Mouse (Mus musculus) c-Kit-positive CD71-positive TER-119-positive erythroid progenitor cells, embryonic 14.5 days (primary cell): ENCODE measurements around the gene Ccdc155.
"Not testable (repeated sequence)": the region's sequence is repeated elsewhere in the genome, so short reads cannot be mapped to it uniquely, and the experiment has no call there.

Source experiments
- DNase-seq: peaks from one replicate; pipeline ENCODE4 v3.0.0-alpha.2; 2013; ENCODE audit warnings: low spot score

Ccdc155 gene

DNA sequence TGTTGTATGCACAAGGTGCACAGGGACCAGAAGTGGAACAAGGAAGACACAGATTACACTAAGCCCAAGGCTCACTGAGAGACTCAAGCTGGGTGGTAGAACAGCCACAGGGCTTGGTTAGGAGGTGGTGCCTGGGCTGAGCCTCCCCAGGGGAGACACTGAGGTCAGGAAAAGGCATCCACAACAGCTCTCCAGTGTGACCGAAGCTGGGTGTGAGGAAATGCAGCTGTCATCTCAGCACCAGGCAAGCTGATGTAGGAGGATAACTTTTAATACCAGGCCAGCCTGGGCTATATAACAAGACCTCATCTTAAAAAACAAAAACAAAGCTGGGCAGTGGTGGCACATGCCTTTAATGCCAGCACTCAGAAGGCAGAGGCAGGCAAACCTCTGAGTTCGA lies 13.5 kb downstream of the Ccdc155 start:
- no peak for DNase-seq

DNA sequence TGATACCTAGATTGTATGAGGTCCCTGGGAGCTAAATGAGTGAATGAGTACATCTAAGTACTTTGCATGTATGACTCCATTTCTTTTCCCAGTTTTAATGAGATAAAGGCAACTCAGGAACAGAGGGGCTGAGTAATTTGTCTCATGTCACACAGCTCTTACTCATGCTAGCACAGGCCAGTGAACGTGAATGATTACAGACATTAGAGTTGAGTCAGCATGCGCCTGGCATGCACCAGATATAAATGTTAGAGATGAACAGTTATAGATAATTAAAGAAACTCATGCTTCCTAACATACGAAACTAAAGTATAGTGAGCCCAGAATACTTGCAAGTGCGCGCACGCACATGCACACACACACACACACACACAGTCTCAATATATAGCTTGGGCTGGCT lies 14.5 kb downstream of the Ccdc155 start:
- DNase-seq = no peak

DNA sequence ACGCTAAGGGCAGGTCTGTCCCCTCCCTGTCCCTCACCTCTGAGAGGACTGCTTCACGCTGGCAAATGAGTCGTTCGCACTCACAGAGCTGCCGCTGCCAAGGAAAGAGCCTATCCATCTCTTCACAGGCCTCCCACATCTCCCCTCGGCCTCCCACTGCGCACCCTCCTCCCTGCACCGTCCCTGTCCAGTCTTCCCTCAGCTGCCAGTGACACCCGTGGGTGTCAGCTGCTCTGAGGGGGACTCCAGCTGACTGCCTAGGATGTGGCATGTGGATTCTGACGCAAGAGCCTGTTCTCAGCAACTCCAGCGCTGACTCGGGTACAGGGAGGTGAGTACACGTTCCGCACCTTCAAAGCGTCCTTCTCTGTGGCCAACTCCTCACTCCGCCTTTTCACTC lies 15.1 kb downstream of the Ccdc155 start:
- no peak for DNase-seq

DNA sequence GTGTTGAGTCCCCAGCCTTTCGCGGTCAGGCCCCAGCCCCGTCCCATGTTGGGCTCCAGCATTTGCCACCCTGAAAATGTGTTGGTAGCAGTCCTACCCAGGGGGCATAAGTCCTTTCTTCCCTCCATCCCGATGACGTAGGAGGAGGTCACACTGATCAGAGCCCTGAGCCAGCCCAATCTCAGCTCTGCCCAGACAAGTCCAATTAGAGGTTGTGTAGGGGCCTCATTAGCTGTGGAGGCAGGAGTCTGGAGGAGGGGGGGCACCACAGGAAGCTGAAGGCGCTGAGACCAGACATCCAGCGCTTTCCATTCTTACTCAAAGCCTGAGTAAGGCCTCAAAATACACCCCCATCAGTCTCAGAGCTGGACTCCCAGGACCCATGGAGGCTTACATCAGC lies 18.8 kb downstream of the Ccdc155 start:
- no peak for DNase-seq

GRCm38 (mm10) chr7:45183672-45184071 lies 21.0 kb downstream of the Ccdc155 start:
- no peak for DNase-seq

GRCm38 (mm10) chr7:45182606-45183005 lies 22.1 kb downstream of the Ccdc155 start:
- DNase-seq = no peak

- DNase-seq = peak; percentile 93
Observed at GRCm38 (mm10) chr7:45182199-45182601, 22.5 kb downstream of the Ccdc155 start.

DNA sequence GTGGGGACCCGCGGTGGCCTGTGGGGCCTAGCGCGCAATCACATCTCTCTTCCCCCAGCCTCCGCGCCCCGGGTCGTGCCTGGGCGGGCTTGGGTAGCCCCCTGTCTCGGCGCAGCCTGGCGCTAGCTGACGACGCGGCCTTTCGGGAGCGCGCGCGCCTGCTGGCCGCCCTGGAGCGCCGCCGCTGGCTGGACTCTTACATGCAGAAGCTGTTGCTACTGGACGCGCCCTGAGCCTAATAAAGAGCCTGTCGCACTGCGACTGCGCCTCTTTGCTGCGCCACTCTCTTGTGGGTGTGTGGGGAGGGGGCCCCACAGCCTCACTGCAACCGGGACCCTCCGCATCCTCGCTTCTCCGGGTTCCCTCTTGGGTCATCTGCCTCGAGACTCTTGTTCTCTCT lies 23.2 kb downstream of the Ccdc155 start:
- no peak for DNase-seq

GRCm38 (mm10) chr7:45180896-45181477 lies 23.7 kb downstream of the Ccdc155 start, which contains the start of gene Pth2:
Gene Pth2 (plus strand): TSS chr7:45180995.
- DNase-seq = no peak

DNA sequence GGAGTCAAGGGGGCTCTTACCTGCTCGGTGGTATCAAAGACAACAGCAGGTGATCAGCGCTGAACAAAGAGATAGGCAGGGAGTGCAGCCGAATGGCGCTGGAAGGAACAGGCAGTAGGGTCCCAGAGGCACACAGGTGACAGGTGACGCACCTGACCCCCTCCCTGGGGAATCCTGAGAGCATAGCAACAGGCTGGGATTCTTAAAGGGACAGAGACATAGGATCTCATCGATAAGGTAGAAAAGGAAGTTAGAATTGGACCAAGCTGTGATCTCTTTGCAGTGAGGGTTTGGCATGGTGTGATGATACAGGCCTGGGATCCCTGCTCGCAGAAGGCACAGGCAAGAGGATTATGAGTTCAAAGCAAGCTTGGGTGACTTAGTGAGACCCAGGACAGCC lies 25.2 kb downstream of the Ccdc155 start, which contains the start of gene Gfy:
Gene Gfy, minus strand, starts transcription at position 101 of the 400 bp plus-strand sequence.
- DNase-seq = no peak

DNA sequence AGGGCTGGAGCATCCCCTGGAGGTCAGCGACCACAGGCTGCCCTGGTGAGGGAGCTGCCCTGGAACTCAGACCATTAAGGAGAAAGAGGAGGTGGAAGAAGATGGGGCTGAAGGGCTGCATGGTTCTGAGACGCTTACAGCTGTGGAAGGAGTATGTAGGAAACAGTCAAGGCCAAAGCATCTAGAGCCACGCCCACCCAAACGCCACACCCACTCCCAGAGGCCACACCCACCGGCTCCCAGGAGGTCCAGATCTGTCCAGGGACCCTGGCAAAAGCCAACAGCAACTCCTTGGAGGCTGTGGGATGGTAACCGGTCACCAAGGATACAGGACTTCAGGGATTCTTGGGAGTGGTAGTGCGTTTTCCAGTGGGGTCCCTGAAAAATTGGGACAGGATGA lies 26.1 kb downstream of the Ccdc155 start:
- no peak for DNase-seq

DNA sequence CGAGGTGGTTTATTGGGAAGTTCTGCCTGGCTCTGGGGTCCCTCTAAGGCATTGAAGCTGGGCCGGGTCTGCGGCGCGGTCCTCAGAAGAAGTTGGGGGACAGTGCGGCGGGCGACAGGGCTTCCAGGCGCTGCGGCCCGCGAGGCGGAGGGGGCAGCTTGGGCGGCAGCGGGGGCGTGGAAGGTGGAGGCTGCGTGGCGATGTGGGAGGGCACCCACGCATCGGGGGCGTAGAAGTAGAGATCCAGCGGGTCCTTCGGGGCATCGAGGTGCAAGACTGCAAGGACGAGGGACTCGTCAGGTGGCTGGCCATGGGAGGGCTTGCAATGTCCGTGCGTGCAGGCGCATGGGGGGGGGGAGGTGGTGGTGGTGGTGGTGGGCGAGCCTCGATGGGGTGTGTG lies 28.3 kb downstream of the Ccdc155 start:
- DNase-seq = no peak

- DNase-seq = no peak
Observed at GRCm38 (mm10) chr7:45175929-45176328, 28.8 kb downstream of the Ccdc155 start.

DNA sequence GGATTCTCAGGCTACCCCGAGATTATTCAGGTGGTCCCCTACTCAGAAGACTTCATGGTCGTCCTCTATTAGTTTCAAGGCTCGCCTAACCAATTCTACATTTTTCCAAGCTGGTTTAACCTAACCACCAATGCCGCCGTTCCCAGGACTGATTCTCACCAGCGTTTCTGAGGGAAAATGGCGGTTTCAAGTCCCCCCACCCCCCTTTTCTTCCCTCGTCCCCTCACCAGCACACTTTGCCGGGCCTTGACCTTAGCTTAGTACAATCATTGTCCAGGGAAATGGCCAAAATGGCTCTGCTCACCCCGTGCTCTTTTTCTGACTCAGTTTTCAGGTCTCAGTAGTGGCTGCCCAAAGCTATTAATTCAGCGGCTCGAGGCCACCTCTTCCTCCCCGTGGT lies 29.3 kb downstream of the Ccdc155 start:
- DNase-seq = no peak

DNA sequence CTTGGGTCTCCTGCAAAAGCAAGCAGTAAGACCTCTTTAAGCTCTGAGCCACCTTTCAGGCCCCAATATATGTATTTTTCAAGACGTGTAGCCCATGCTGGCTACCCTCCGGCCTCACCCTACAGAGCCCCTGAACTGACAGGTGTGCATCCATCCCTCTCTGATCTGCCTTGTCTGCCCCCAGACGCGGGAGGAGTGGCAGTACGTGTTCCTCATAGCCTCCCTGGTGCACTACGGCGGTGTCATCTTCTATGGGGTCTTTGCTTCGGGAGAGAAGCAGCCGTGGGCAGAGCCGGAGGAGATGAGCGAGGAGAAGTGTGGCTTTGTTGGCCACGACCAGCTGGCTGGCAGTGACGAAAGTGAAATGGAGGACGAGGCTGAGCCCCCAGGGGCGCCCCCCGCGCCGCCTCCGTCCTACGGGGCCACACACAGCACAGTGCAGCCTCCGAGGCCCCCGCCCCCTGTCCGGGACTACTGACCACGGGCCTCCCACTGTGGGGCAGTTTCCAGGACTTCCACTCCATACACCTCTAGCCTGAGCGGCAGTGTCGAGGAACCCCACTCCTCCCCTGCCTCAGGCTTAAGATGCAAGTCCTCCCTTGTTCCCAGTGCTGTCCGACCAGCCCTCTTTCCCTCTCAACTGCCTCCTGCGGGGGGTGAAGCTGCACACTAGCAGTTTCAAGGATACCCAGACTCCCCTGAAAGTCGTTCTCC lies 30.0 kb downstream of the Ccdc155 start:
- DNase-seq = no peak

DNA sequence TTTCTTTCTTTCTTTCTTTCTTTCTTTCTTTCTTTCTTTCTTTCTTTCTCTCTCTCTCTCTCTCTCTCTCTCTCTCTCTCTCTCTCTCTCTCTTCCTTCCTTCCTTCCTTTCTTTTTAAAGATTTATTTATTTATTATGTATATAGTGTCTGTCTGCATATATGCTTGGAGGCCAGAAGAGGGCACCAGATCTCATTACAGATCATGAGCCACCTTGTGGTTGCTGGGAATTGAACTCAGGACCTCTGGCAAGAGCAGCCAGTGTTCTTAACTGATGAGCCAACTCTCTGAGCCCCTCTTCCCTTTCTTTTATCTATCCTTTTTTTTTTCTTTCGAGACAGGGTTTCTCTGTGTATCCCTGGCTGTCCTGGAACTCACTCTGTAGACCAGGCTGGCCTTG lies 30.9 kb downstream of the Ccdc155 start:
- DNase-seq = not testable (repeated sequence)

GRCm38 (mm10) chr7:45172974-45173373 lies 31.7 kb downstream of the Ccdc155 start:
- peak; percentile 49 for DNase-seq

DNA sequence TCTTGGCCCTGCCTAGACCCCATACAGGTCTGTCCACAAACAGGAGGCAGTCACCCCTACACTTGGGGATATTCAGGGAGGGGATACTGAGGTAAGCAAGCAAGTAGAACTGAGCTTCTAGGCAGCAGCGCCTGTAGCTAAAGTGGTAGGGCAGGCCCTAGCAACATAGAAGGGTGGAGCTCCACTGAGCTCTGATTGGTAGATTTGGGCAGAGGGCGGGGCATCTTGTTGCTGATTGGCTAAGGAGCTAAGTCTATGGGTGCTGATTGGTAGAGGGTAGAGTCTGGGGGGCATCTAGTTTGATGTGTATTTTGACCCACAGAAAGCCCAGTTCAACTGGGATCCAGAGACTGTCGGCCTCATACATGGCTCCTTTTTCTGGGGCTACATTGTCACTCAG lies 35.2 kb downstream of the Ccdc155 start:
- DNase-seq = no peak

GRCm38 (mm10) chr7:45168656-45169055 lies 36.0 kb downstream of the Ccdc155 start:
- no peak for DNase-seq

GRCm38 (mm10) chr7:45167761-45168445 lies 36.8 kb downstream of the Ccdc155 start:
- DNase-seq = no peak

- DNase-seq = no peak
Observed at GRCm38 (mm10) chr7:45166950-45167401, 37.7 kb downstream of the Ccdc155 start.

DNA sequence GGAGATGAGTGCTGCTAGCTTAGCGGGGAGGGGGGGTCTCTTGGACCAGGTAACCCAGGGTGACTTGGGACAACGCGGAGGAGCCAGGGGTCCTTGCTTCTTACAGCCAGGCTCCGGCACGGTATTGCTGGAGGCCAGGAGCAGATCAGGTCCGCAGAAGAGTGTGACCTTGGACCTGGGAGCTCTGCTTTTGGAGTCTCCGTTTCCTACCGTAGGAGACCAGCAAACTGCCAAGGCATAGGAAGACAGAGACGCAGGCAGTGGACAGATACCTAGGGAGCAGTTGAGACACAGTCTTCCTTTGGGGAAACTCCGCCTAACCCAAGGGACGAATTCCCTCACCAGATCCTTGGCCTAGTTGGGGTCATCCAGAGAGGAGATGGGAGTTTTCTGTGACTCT lies 39.0 kb downstream of the Ccdc155 start:
- no peak for DNase-seq

GRCm38 (mm10) chr7:45164833-45165232 lies 39.9 kb downstream of the Ccdc155 start:
- no peak for DNase-seq
